Mouse (Mus musculus) frontal cortex, postnatal 14 days (tissue): ENCODE data around the gene Cdk12.

ENCODE experiments used
- DNase-seq, 2 experiments: peaks; one replicate each; pipeline ENCODE4 v3.0.0; 2022; ENCODE audit warnings: low spot score in 2 of 2

The Cdk12 gene

DNA sequence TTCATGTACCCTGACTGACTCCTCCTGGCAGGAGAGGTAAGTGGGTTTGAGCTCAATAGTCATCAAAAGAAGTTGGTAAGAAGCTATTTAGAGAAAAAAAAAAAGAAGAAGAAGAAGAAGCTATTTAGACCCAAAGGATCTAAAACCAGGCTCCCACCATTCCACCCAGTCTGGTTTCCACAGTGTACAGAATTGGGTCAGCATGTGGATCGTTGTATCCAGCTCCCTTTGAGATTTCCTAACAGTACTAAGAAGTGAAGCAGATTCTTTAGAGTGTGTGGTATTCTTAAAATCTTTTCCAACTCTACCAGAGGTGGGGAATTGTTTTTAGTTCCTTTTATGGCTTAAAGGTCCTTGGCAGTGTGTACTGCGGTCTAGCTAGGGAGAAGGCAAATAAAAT lies 50.9 kb downstream of the Cdk12 start:
- DNase-seq, result no peak

DNA sequence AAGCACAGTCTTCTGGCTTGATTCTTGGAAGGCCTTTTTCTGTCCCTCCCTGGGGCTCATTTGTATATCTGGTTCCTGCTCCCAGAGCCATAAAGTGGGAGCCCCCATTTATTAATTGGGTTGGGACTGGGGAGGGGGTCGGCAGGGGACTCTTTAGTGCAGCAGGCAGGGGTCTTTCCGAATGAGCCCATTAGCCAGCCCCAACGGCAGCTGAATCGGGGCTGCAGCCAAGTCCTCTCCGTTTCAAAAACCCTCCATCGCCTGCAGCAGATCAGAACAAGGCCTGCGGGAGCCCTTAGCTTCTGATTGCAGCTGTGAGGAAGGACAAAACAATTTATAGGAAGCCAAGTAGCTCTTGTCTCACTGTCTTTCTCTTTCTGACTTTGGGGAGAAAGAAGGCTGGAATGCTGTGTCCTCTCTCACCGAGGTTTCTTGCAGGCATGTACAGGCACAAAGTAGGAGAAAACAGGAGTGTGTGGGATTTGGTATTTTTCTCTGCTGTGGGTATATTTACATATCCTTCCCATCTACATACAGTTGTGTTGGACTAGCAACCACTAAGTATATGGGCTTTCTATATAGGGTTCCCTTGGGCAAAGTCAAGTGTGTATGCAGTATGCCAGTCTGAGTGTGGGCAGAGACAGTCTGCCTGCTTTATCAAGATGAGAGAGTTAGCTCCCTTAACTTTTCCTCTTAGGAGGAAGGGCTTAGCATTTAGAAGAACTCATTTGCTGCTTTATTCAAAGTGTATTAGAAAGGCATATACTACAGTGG lies 58.0 kb downstream of the Cdk12 start:
- DNase-seq, result no peak

GRCm38 (mm10) chr11:98265039-98265438 lies 62.2 kb downstream of the Cdk12 start:
- DNase-seq, result peak; percentile 73 to 90

DNA sequence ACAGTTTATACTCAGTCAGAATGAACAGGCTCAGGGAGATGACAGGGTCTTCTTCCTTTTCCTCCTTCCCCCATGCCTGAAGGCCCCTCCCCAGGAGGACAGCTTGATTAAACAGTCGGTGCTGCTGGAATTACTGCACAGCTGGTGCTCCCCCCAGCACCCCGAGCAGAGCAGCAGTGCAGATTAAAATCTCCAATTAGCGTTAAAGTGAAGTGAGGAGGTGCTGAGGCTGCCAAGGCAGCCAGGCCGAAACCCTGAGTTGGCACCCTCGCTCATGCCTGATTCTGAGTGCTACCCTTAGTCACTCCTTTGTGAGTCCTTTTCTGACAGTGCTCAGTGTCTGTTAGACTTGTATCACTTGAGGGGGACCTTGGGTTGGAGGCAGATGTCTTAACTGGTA lies 63.0 kb downstream of the Cdk12 start:
- DNase-seq, result no peak

- no peak for DNase-seq
Measured at GRCm38 (mm10) chr11:98266699-98267402, 64.0 kb downstream of the Cdk12 start.

DNA sequence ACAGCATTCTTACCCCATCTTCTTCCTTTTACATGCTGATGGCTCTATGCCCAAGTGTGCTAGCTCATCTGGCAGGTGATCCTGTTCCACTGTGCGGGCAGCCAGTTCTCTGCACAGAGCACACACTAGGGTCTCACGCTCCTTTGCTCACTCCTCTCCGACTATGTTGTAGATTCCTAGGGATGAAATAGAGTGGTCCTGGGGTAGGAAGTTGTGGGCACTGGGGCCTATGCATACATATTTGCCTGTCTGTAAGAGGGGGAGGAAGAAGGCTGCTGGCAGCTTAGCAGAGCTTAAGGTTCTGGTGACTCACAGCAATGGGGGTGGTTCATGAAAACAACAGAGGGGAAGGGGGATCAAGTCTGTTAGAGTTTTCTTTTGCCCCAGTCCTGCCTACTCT lies 67.2 kb downstream of the Cdk12 start:
- DNase-seq, result no peak

DNA sequence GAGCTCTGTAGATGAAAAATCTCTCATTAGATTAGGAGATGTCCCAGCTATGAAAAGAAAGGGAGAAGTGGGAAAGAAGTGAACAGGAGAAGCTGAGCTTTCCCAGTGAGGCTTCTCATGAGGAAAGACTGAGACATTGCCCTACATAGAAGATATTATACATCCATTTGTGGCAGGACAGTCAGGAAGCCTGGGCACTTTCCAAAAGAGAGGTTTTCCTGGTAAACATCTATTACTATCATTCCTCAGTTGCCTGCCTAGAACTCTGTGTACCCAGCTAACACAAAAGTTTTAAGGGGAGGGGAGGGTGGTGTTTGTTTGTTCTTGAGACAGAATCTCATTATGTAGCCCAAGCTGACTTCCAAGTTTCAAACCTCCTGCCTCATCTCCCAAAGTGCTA lies 67.6 kb downstream of the Cdk12 start:
- no peak for DNase-seq

DNA sequence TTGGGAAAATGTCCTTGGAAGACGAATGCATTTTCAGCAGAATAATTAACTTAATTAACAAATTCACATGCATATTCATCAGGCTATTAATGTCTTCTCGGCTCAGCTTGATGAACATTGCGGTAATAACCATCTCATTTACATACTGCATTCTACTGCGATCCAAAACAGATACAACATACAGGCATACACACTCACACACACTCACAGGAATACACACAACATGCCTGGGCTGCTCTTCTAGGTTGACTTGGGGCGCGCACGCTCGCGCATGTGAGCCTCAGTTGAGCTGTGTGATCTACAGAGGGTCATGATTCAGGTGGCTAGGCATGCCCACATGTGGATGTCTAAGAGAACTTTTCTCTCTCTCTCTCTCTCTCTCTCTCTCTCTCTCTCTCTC lies 80.9 kb downstream of the Cdk12 start:
- no peak for DNase-seq

GRCm38 (mm10) chr11:98284230-98284629 lies 81.4 kb downstream of the Cdk12 start:
- DNase-seq, result peak in 1 of 2 experiments; percentile 59

GRCm38 (mm10) chr11:98285368-98285767 lies 82.5 kb downstream of the Cdk12 start:
- DNase-seq, result no peak

DNA sequence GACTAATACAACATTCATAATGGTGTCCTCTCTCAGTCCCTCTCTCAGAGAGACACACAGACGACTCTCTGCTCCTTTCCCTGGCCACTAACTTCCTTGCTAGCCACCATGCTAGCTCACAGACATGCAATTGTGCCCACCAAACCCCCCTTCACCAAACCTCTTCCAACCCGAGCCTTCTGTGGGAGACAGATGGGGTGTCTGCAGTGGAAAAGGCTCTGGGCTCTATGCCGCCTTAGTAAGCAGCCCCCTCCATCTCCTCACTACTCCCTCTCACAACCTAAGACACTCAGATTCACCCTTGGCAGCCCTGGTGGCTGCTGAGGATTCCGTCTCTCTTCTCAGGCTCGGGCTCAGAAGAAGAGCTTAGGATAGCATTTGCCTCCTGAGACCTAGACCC lies 84.7 kb downstream of the Cdk12 start:
- no peak for DNase-seq

- DNase-seq, result no peak
Measured at GRCm38 (mm10) chr11:98287961-98288360, 85.1 kb downstream of the Cdk12 start.

DNA sequence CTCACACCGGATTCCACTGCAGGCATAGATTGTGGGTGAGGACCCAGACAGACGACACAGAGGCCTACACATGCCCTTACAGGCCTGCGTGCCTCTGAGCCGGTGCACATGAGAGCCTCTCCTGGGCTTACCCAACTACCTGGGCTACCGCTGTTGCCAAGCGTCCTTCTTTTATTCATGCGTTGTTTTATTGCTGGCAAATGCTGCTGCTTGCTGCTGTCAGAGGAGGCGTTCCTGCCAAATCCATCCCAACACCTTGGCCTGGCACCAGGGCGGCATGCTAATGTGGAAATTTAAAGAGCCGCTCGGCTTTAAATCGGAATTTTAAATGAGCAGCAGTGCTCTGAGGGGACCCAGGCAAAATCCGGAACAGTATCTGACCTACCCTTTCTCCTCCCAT lies 87.0 kb downstream of the Cdk12 start:
- no peak for DNase-seq

- no peak for DNase-seq
Measured at GRCm38 (mm10) chr11:98290906-98291305, 88.0 kb downstream of the Cdk12 start.

DNA sequence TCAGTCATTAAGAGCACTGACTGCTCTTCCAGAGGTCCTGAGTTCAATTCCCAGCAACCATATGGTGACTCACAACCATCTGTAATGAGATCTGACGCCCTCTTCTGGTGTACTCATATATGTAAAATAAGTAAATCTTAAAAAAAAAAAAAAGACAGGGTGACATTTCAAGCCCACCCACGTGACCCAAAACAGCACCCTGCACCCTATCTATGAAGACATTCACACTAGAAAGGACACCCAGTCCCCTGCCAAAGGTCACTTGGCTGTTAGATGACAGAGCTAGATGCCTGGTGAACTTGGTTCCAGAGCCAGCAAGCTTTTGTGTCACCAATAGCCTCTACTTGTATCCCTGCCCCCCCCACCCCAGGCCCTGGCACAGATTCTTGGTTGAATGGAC lies 90.2 kb downstream of the Cdk12 start:
- DNase-seq, result no peak

- DNase-seq, result peak; percentile 48 to 71
Measured at GRCm38 (mm10) chr11:98294188-98295012, 91.5 kb downstream of the Cdk12 start.

DNA sequence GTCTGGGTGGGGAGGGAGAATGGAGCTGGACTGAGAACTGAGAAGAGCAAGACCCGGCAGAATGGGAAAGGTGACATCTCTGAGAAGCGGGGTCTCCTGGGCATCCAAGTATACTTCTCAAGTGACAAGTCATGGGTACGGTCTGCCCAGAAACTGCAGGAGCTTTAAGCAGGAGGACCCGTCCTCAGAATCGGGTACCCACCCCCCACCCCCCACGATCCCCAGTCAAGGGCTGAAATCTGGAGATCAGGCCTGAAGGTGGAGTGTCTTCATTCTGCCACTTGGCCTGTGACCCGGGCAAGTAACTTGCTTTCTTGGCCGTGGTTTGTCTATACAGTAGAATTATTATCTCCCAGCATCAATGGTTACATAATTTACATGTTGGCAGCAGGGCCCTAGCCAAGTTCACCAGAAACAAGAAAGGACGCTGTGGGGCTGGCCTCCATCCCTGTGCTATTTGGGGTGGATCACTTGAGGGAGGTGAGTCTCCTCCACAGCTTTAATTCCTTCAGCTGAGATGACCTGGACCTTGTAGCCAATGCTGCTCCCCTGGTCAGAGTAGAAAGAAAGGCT lies 92.2 kb downstream of the Cdk12 start:
- no peak for DNase-seq

GRCm38 (mm10) chr11:98296277-98296676 lies 93.4 kb downstream of the Cdk12 start:
- no peak for DNase-seq

DNA sequence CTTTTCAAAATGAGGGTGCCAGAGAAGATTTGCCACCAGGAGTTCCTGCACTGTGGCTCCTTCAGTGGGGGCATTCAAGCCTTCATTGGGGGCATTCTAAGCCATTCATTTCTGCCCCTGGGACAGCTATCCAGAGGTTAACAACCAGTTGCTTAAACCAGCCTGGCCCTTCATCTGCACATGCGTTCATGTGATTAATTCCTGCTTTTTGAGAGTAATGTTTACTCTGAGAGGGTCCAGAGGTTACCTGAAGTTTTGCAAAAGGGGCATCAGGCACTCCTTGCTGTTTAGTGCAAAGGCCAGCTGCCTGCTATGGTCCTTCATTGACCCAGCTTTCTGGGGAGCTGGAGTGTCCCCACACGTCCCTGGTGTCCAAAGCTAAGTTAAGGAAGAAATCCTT lies 94.1 kb downstream of the Cdk12 start:
- no peak for DNase-seq

DNA sequence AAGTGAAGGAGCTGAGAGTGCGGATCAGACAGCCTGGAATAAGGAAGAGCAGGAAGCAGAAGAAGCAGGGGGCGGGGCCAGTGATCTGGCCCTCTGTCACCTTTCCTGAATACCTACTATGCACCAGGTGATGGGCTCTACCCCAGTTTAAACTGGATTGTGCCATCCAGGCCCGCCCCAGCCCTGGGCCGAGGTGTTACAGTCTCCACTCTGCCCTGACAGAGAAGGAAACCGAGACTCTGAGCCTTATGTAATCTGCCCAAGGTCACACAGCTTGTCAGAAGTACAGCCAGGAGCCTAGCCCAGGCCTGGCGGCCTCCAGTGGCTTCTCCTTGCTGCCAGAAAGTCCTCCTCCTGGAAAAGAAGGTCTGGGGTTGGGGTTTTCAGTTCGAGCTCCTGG lies 94.9 kb downstream of the Cdk12 start:
- no peak for DNase-seq

GRCm38 (mm10) chr11:98298484-98299205 lies 95.8 kb downstream of the Cdk12 start:
- DNase-seq, result no peak
